Mouse (Mus musculus) kidney, postnatal 10 days (tissue): ENCODE measurements at regions not wholly inside any gene's neighbourhood (a gene's known extent, or its start where the extent isn't known, plus 50 kb on each side); places are given as distances from the start of the nearest gene placed in this dataset.
A peak's percentile ranks its signal among the peaks of the same experiment; 100 is the strongest.
"Not testable (repeated sequence)": the region's sequence is repeated elsewhere in the genome, so short reads cannot be mapped to it uniquely, and the experiment has no call there.

Source experiments
- DNase-seq: peaks from one replicate; pipeline ENCODE4 v3.0.0; 2021; ENCODE audit warnings: mixed read lengths

GRCm38 (mm10) chr1:157622156-157622555 lies 115.6 kb downstream of the Sec16b start:
- not testable (repeated sequence) for DNase-seq

GRCm38 (mm10) chr1:157632586-157632985 lies 126.1 kb downstream of the Sec16b start:
- no peak for DNase-seq

- no peak for DNase-seq
These were observed 126.9 kb downstream of the Sec16b start for GRCm38 (mm10) chr1:157633470-157633869.

GRCm38 (mm10) chr1:157635776-157636175 lies 129.2 kb downstream of the Sec16b start:
- no peak for DNase-seq

GRCm38 (mm10) chr1:157643524-157643923 lies 137.0 kb downstream of the Sec16b start:
- no peak for DNase-seq

GRCm38 (mm10) chr1:157645682-157646421 lies 139.3 kb downstream of the Sec16b start:
- DNase-seq = no peak

- no peak for DNase-seq
These were observed 148.9 kb downstream of the Sec16b start for GRCm38 (mm10) chr1:157655446-157655845.

- no peak for DNase-seq
These were observed 163.1 kb downstream of the Sec16b start for GRCm38 (mm10) chr1:157669626-157670025.

GRCm38 (mm10) chr1:157684356-157684755 lies 177.8 kb downstream of the Sec16b start:
- DNase-seq = no peak

- DNase-seq = no peak
These were observed 188.7 kb downstream of the Sec16b start for GRCm38 (mm10) chr1:157695198-157695597.

GRCm38 (mm10) chr1:157703639-157704038 lies 197.1 kb downstream of the Sec16b start:
- DNase-seq = no peak

- DNase-seq = no peak
These were observed 198.8 kb downstream of the Sec16b start for GRCm38 (mm10) chr1:157705364-157705763.

GRCm38 (mm10) chr1:157707256-157707655 lies 200.7 kb downstream of the Sec16b start:
- no peak for DNase-seq

GRCm38 (mm10) chr1:157709117-157709516 lies 202.6 kb downstream of the Sec16b start:
- DNase-seq = no peak

- DNase-seq = no peak
These were observed 204.3 kb downstream of the Sec16b start for GRCm38 (mm10) chr1:157710870-157711269.

- DNase-seq = no peak
These were observed 206.0 kb downstream of the Sec16b start for GRCm38 (mm10) chr1:157712519-157712918.

- DNase-seq = no peak
These were observed 207.3 kb downstream of the Sec16b start for GRCm38 (mm10) chr1:157713851-157714250.

GRCm38 (mm10) chr1:157715632-157716031 lies 209.1 kb downstream of the Sec16b start:
- DNase-seq = peak; percentile 20

GRCm38 (mm10) chr1:157717131-157717530 lies 210.6 kb downstream of the Sec16b start:
- no peak for DNase-seq

GRCm38 (mm10) chr1:157721946-157722345 lies 215.4 kb downstream of the Sec16b start:
- DNase-seq = no peak

- DNase-seq = no peak
These were observed 224.6 kb downstream of the Sec16b start for GRCm38 (mm10) chr1:157731124-157731523.

GRCm38 (mm10) chr1:157740725-157741665 lies 234.5 kb downstream of the Sec16b start:
- DNase-seq = no peak

- DNase-seq = peak; percentile 73
These were observed 239.1 kb downstream of the Sec16b start for GRCm38 (mm10) chr1:157745611-157746010.
